Mouse (Mus musculus): ENCODE data around the gene Lrig2.

DNA sequence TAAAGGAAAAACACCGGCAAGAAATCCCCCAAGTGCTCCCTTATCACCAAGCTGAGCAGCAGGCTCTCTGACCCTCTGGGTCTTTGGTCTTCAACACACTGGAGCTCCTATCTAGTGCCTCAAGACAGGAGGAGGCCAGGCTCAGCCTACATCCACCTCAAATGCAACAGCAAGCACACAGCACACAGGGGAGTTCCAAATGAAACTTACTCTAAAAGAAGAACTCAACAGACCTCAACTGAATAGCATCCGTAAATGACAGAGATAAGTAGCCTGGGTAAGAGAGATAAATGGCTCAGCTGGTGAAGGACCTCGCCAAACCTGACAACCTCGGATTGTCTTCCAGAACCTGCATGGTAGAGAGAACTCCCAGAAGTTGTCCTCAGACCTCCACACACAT, 91.7 kb downstream of the Lrig2 start:
- no peak for TF ChIP-seq CTCF (IDR thresholded peaks at IDR 0.05; ENCODE audit: low read depth)
- no peak for TF ChIP-seq EP300 (IDR thresholded peaks at IDR 0.05; ENCODE audit: low read depth)

All from liver, postnatal 0 days (tissue).